Mouse (Mus musculus) thymus, postnatal 36 days (tissue): ENCODE measurements around the gene Litaf.
A peak's percentile ranks its signal among the peaks of the same experiment; 100 is the strongest.
"Not testable (repeated sequence)": the region's sequence is repeated elsewhere in the genome, so short reads cannot be mapped to it uniquely, and the experiment has no call there.

Experiments used
- DNase-seq, 2 experiments: peaks; one replicate each; pipeline ENCODE4 v3.0.0; 2022; ENCODE audit warnings: mixed read lengths in 2 of 2

Gene Litaf

GRCm38 (mm10) chr16:11021403-11022112 is 44.4 kb downstream of the Litaf start:
- DNase-seq = no peak

GRCm38 (mm10) chr16:11017807-11018595 is 48.0 kb downstream of the Litaf start:
- no peak for DNase-seq

- no peak for DNase-seq
Observed at GRCm38 (mm10) chr16:11016353-11016752, 49.6 kb downstream of the Litaf start.

- DNase-seq = no peak
Observed at GRCm38 (mm10) chr16:11014407-11014806, 51.5 kb downstream of the Litaf start.

- DNase-seq = not testable (repeated sequence)
Observed at GRCm38 (mm10) chr16:11013464-11014147, 52.4 kb downstream of the Litaf start.

- peak; percentile 26 to 45 for DNase-seq
Observed at GRCm38 (mm10) chr16:11012571-11013463, 53.1 kb downstream of the Litaf start.

- DNase-seq = no peak
Observed at GRCm38 (mm10) chr16:11011939-11012338, 54.0 kb downstream of the Litaf start.

GRCm38 (mm10) chr16:11011206-11011605 is 54.8 kb downstream of the Litaf start:
- no peak for DNase-seq

GRCm38 (mm10) chr16:11010270-11010669 is 55.7 kb downstream of the Litaf start:
- DNase-seq = no peak

GRCm38 (mm10) chr16:11008162-11008991 is 57.6 kb downstream of the Litaf start:
- no peak for DNase-seq

GRCm38 (mm10) chr16:11006100-11006499 is 59.9 kb downstream of the Litaf start:
- DNase-seq = no peak

- DNase-seq = no peak
Observed at GRCm38 (mm10) chr16:11001703-11002659, 64.0 kb downstream of the Litaf start.

GRCm38 (mm10) chr16:10999809-11000208 is 66.1 kb downstream of the Litaf start:
- DNase-seq = no peak

GRCm38 (mm10) chr16:10998224-10998623 is 67.7 kb downstream of the Litaf start:
- DNase-seq = no peak

GRCm38 (mm10) chr16:10996576-10996975 is 69.4 kb downstream of the Litaf start:
- DNase-seq = no peak

GRCm38 (mm10) chr16:10993032-10993744 is 72.8 kb downstream of the Litaf start:
- peak; percentile 91 for DNase-seq

- peak; percentile 29 to 30 for DNase-seq
Observed at GRCm38 (mm10) chr16:10992090-10993031, 73.6 kb downstream of the Litaf start.

GRCm38 (mm10) chr16:10991737-10992089 is 74.2 kb downstream of the Litaf start:
- no peak for DNase-seq

GRCm38 (mm10) chr16:10990763-10991162 is 75.2 kb downstream of the Litaf start:
- DNase-seq = no peak
